Mouse (Mus musculus): ENCODE measurements around the gene Msantd2.

GRCm38 (mm10) chr9:37550435-37550834, 61.3 kb downstream of the Msantd2 start:
- TF ChIP-seq CTCF (conservative IDR thresholded peaks at IDR 0.05; ENCODE audit: low read length) = no peak
- no peak for TF ChIP-seq POU5F1 (IDR thresholded peaks at IDR 0.05; ENCODE audit: borderline replicate concordance, low read length)
- no peak for TF ChIP-seq NANOG (IDR thresholded peaks at IDR 0.05; ENCODE audit: borderline replicate concordance, low read length)

Data from E14TG2a.4 (cell line).